Mouse (Mus musculus) layer of hippocampus, postnatal 36 days (tissue): ENCODE results near the gene Eef2. TPM values are rescaled to one million over a fixed set of nuclear protein-coding genes. Genes with fewer than 3 reads are reported as not detected.
"Not testable (repeated sequence)": the region's sequence is repeated elsewhere in the genome, so short reads cannot be mapped to it uniquely, and the experiment has no call there.

ENCODE experiments used
- DNase-seq, 2 experiments: peaks; one replicate each; pipeline ENCODE4 v3.0.0; 2022
- total RNA-seq, 2 experiments: library from RNA; stranded (reverse); gene quantifications; 2 replicates each; pipeline ENCODE4 v1.2.3; 2021

Gene Eef2
- total RNA-seq, 2 experiments from 2014 or later: 868 to 892 TPM

- DNase-seq: no peak
Measured at GRCm38 (mm10) chr10:81180946-81181345, 4.5 kb downstream of the Eef2 start.

- DNase-seq: not testable (repeated sequence)
Measured at GRCm38 (mm10) chr10:81181860-81182259, 5.4 kb downstream of the Eef2 start.

GRCm38 (mm10) chr10:81182336-81183333, 6.2 kb downstream of the Eef2 start, which contains the start of gene Dapk3:
TSS of gene Dapk3 (plus strand) at chr10:81183005.
- DNase-seq: peak; percentile 97 to 98

- no peak for DNase-seq
Measured at GRCm38 (mm10) chr10:81183805-81184204, 7.4 kb downstream of the Eef2 start, which contains the start of gene 4930442H23Rik. TSS of gene 4930442H23Rik (minus strand) at chr10:81183849.

GRCm38 (mm10) chr10:81184765-81185164, 8.3 kb downstream of the Eef2 start:
- DNase-seq: no peak

GRCm38 (mm10) chr10:81187161-81187560, 10.7 kb downstream of the Eef2 start:
- no peak for DNase-seq

GRCm38 (mm10) chr10:81189821-81190220, 13.4 kb downstream of the Eef2 start:
- no peak for DNase-seq

- DNase-seq: no peak
Measured at GRCm38 (mm10) chr10:81190236-81190911, 13.9 kb downstream of the Eef2 start.

- DNase-seq: no peak
Measured at GRCm38 (mm10) chr10:81190912-81191321, 14.5 kb downstream of the Eef2 start.

- DNase-seq: no peak
Measured at GRCm38 (mm10) chr10:81191342-81191982, 15.0 kb downstream of the Eef2 start.

GRCm38 (mm10) chr10:81192270-81192967, 16.0 kb downstream of the Eef2 start:
- peak; percentile 86 to 90 for DNase-seq

GRCm38 (mm10) chr10:81192968-81193501, 16.6 kb downstream of the Eef2 start:
- peak; percentile 51 to 58 for DNase-seq

- no peak for DNase-seq
Measured at GRCm38 (mm10) chr10:81193991-81194774, 17.8 kb downstream of the Eef2 start.

GRCm38 (mm10) chr10:81195300-81195699, 18.9 kb downstream of the Eef2 start:
- DNase-seq: peak in 1 of 2 experiments; percentile 3

- no peak for DNase-seq
Measured at GRCm38 (mm10) chr10:81196470-81197065, 20.1 kb downstream of the Eef2 start.

- no peak for DNase-seq
Measured at GRCm38 (mm10) chr10:81197305-81197704, 20.9 kb downstream of the Eef2 start.

- DNase-seq: peak in 1 of 2 experiments; percentile 47
Measured at GRCm38 (mm10) chr10:81198230-81198629, 21.8 kb downstream of the Eef2 start.

GRCm38 (mm10) chr10:81198990-81199389, 22.6 kb downstream of the Eef2 start:
- DNase-seq: no peak

- peak in 1 of 2 experiments; percentile 1 for DNase-seq
Measured at GRCm38 (mm10) chr10:81200141-81200540, 23.7 kb downstream of the Eef2 start.

- peak in 1 of 2 experiments; percentile 1 for DNase-seq
Measured at GRCm38 (mm10) chr10:81200605-81201287, 24.3 kb downstream of the Eef2 start.
